Mouse (Mus musculus) midbrain, embryonic 16.5 days (tissue): ENCODE measurements around the gene Aldh6a1. TPM values are rescaled to one million over a fixed set of nuclear protein-coding genes. Genes with fewer than 3 reads are reported as not detected.

Experiments
- ATAC-seq: fragments of 200-750 bp; cut with Nextera tagmentation; 2 replicates; pipeline ENCODE4 v1.8.0; 2017; ENCODE audit warnings: moderate TSS enrichment
- H3K27ac ChIP-seq: fragments of 300-500 bp; sonication (generic); 2 replicates; pipeline ENCODE4 v1.5.1; 2014; ENCODE audit warnings: mild to moderate bottlenecking, low read length, mixed read lengths
- H3K27me3 ChIP-seq: fragments of 300-500 bp; sonication (generic); 2 replicates; pipeline ENCODE4 v1.6.1; 2014; ENCODE audit warnings: low read depth, low read length, mixed read lengths; ENCODE audit not compliant: control insufficient read depth, insufficient read depth
- H3K36me3 ChIP-seq: fragments of 300-500 bp; sonication (generic); 2 replicates; pipeline ENCODE4 v1.6.1; 2014; ENCODE audit warnings: mild to moderate bottlenecking, low read length, moderate library complexity, mixed read lengths; ENCODE audit not compliant: control insufficient read depth, insufficient read depth
- H3K4me1 ChIP-seq: fragments of 300-500 bp; sonication (generic); 2 replicates; pipeline ENCODE4 v1.6.1; 2014; ENCODE audit warnings: mild to moderate bottlenecking, low read length, mixed read lengths; ENCODE audit not compliant: control insufficient read depth, insufficient read depth
- H3K4me2 ChIP-seq: fragments of 300-500 bp; sonication (generic); 2 replicates; pipeline ENCODE4 v1.6.1; 2014; ENCODE audit warnings: mild to moderate bottlenecking, low read length, mixed read lengths
- H3K4me3 ChIP-seq: fragments of 300-500 bp; sonication (generic); 2 replicates; pipeline ENCODE4 v1.5.1; 2014; ENCODE audit warnings: low read depth, mild to moderate bottlenecking, low read length, moderate library complexity, mixed read lengths
- H3K9ac ChIP-seq: fragments of 300-500 bp; sonication (generic); 2 replicates; pipeline ENCODE4 v1.6.1; 2014; ENCODE audit warnings: low read depth, low read length, mixed read lengths
- H3K9me3 ChIP-seq: fragments of 300-500 bp; sonication (generic); replicated peaks from 2 replicates; pipeline ENCODE4 v1.6.1; 2014; ENCODE audit warnings: mild to moderate bottlenecking, low read length, mixed read lengths; ENCODE audit not compliant: control insufficient read depth, poor library complexity, severe bottlenecking
- WGBS: fragments of 180-500 bp; shearing (Covaris S2); extraction: QIAGEN DNeasy Blood & Tissue Kit; methylation state at CpG from one replicate; pipeline ENCODE4 v1.1.7; 2014; 5-methylcytosine and 5-hydroxymethylcytosine counted together
- polyA plus RNA-seq: library from polyadenylated mRNA; unstranded; fragments of >200 nt; fragmentation: Nextera tagmentation; extraction: Ambion mirVana; gene quantifications from 2 replicates; pipeline ENCODE4 v1.2.1, GENCODE M21; 2015

Gene Aldh6a1
- polyA plus RNA-seq, 1 experiment from 2014 or later = 34.2 TPM

DNA sequence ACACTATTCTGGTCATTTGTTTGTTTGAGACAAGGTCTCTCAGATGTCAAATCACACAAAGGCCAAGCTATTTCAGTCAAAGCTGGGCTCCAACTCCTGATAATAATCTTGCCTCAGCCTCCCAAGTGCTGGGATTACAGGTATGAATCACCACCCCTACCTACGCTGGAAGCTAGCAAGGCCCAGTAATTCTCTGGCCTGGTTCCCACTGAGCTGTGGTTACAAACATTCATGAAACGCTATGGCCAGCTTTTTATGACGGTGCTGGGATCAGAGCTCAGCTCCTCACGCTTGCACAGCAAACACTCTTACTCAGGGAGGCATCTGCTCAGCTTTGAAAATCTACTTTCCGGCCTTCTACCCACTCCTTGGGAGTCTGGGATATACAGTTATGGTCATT is 57.0 kb downstream of the Aldh6a1 start:
- H3K36me3 ChIP-seq = 0 out of 2 replicates have a peak, but pooled peaks cover 5% of the 10 kb centered on the region
- ATAC-seq = no peak
- H3K4me2 ChIP-seq = no peak overlapping the region
- H3K4me3 ChIP-seq = no peak overlapping the region
- no peak overlapping the region for H3K9ac ChIP-seq
- no peaks in the 10 kb centered on the region for H3K9me3 ChIP-seq
- no peaks in the 10 kb centered on the region for H3K4me1 ChIP-seq
- no peak overlapping the region for H3K27ac ChIP-seq
- WGBS = 92% methylated on average over 5 of the region's 5 CpGs
- H3K27me3 ChIP-seq = no peaks in the 10 kb centered on the region

GRCm38 (mm10) chr12:84392681-84393080 is 58.1 kb downstream of the Aldh6a1 start:
- Histone ChIP-seq H3K4me3 (no peak overlapping the region), H3K9ac (no peak overlapping the region), H3K27ac (no peak overlapping the region), H3K4me1 (no peaks in the 10 kb centered on the region), H3K36me3 (peaks cover 5% of the 10 kb centered on the region; the same call in 1 of the 2 replicates), H3K9me3 (no peaks in the 10 kb centered on the region), H3K27me3 (no peaks in the 10 kb centered on the region), H3K4me2 (no peak overlapping the region)
- WGBS = 99% methylated on average over 4 of the region's 4 CpGs
- ATAC-seq = no peak

DNA sequence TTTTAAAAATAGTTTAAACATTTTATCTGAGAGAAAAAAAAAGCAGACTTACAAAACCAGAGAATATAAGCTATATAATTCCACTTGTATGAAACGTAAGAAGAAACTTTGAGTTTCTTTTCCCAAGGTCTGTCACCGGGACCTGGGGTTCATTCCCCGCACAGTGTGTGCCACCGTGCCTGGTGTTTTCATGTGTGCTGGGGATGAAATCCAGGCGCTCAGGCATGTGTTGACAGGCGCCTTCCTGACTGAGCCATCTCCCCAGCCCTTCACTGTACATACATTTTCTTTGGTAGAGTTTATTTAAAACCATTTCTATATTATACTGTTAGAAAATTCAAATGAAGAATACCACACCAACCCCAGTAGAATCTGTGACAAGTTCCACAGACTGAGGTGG is 60.5 kb downstream of the Aldh6a1 start:
- Histone ChIP-seq H3K36me3 (peaks cover 5% of the 10 kb centered on the region; the same call in 1 of the 2 replicates), H3K27me3 (no peaks in the 10 kb centered on the region), H3K4me2 (no peak overlapping the region), H3K27ac (no peak overlapping the region), H3K9ac (no peak overlapping the region), H3K4me1 (no peaks in the 10 kb centered on the region), H3K4me3 (no peak overlapping the region), H3K9me3 (no peaks in the 10 kb centered on the region)
- 88% methylated on average over 6 of the region's 6 CpGs for whole genome bisulfite sequencing
- ATAC-seq = no peak

DNA sequence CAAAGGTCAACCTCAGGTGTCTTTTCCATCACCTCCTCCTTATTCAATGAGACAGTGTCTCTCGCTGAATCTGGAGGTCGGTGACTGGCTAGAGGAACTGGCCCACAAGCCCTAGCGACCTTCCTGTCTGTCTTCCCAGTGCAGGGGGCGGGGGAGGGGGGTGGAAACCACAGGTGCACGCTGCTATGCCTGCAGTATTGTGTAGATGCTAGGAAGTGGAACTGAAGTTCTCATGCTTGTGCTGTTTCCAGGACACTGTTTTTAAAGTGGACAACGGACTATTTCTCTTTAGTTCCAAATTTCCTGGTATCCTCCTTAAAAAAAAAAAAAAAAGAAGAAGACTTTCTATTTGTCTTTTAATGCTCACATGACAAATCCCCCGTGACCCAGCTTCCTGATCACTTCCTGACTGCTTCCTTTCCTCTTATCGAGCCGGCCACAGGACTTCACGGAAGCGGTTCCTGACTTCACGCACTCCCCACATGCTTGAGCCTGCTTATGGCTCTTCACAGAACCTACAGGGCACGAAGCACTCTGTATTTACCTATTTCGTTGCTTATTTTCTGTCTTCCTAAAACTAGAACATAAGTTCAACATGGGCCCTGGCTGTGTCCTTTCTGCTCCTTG is 61.9 kb downstream of the Aldh6a1 start:
- WGBS = 74% methylated on average over 14 of the region's 14 CpGs
- Histone ChIP-seq H3K4me3 (no peak overlapping the region), H3K27me3 (no peaks in the 10 kb centered on the region), H3K27ac (no peak overlapping the region), H3K36me3 (peaks cover 5% of the 10 kb centered on the region; the same call in 1 of the 2 replicates), H3K4me1 (no peaks in the 10 kb centered on the region), H3K4me2 (no peak overlapping the region), H3K9me3 (no peaks in the 10 kb centered on the region), H3K9ac (no peak overlapping the region)
- no peak for ATAC-seq

- Histone ChIP-seq H3K27me3 (no peaks in the 10 kb centered on the region), H3K27ac (no peak overlapping the region), H3K9ac (no peak overlapping the region), H3K4me2 (no peak overlapping the region), H3K9me3 (no peaks in the 10 kb centered on the region), H3K4me1 (no peaks in the 10 kb centered on the region), H3K36me3 (peaks cover 3% of the 10 kb centered on the region; the same call in 1 of the 2 replicates), H3K4me3 (no peak overlapping the region)
- no peak for ATAC-seq
- WGBS = 89% methylated on average over 8 of the region's 8 CpGs
These were observed 62.7 kb downstream of the Aldh6a1 start for GRCm38 (mm10) chr12:84388097-84388496.

GRCm38 (mm10) chr12:84385408-84385807 is 65.4 kb downstream of the Aldh6a1 start:
- 93% methylated on average over 4 of the region's 4 CpGs for WGBS

DNA sequence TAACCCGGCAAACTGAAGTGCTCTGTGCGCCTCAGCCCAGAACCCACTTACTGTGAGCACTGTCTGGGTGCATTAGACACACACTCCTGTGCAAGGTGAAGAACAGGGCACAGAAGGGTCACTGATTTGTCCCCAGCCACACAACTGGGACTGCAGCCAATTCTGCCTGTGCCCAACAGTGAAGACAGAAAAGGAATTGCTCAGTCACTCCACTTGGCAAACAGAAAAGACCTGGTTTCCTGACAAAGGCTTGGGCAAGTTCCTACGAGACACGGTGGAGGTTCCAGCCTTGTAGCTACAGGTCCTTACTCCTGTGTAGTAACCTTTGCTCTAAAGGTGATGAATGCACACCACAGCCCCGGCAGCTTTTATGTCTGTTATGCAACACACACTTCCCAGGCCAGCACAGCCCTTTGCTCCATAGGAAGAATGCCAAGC is 66.1 kb downstream of the Aldh6a1 start:
- Histone ChIP-seq H3K27me3 (no peaks in the 10 kb centered on the region), H3K9me3 (no peaks in the 10 kb centered on the region), H3K27ac (no peak overlapping the region), H3K4me2 (no peak overlapping the region), H3K9ac (no peak overlapping the region), H3K36me3 (no peaks in the 10 kb centered on the region; the same call in 1 of the 2 replicates), H3K4me1 (no peaks in the 10 kb centered on the region), H3K4me3 (no peak overlapping the region)
- no peak for ATAC-seq
- WGBS = 77% methylated on average over 5 of the region's 5 CpGs

More at GRCm38 (mm10) chr12:84385408-84385807, 65.4 kb downstream of the Aldh6a1 start:
- no peaks in the 10 kb centered on the region; the same call in 1 of the 2 replicates for H3K36me3 ChIP-seq
- no peaks in the 10 kb centered on the region for H3K27me3 ChIP-seq
- no peaks in the 10 kb centered on the region for H3K9me3 ChIP-seq
- H3K4me2 ChIP-seq = no peak overlapping the region
- no peak overlapping the region for H3K9ac ChIP-seq
- no peaks in the 10 kb centered on the region for H3K4me1 ChIP-seq
- H3K4me3 ChIP-seq = no peak overlapping the region
- no peak overlapping the region for H3K27ac ChIP-seq
- no peak for ATAC-seq

DNA sequence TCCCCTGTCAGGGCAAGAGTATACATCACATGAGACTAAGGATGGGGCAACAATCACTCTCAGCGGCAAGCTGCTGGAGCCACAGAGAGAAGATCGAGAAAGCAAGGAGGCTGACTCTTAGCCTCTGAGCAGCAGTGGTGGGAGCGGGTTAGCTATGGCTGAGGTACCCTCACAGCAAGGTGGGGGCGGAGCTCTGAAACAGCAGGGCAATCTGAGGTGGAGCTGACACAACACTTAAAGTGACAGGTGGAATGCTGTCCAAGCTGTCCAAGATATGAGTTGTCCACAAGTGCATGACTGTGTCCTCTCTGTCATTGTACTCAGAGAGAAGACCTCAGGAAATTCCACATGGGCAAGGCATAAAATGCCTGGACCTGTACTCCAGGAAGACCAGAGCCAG is 68.4 kb downstream of the Aldh6a1 start:
- Histone ChIP-seq H3K27me3 (no peaks in the 10 kb centered on the region), H3K4me2 (no peak overlapping the region), H3K9me3 (no peaks in the 10 kb centered on the region), H3K4me1 (no peaks in the 10 kb centered on the region), H3K36me3 (peaks cover 4% of the 10 kb centered on the region; the same call in 1 of the 2 replicates), H3K4me3 (no peak overlapping the region), H3K9ac (no peak overlapping the region), H3K27ac (no peak overlapping the region)
- 91% methylated on average over 4 of the region's 4 CpGs for WGBS
- ATAC-seq = no peak
